Mouse (Mus musculus): ENCODE measurements around the gene Car2.

Gene Car2

GRCm38 (mm10) chr3:14878749-14879223 lies 7.3 kb upstream of the Car2 start:
- no peak for DNase-seq (ENCODE audit: low read depth, low spot score)

- no peak for DNase-seq (ENCODE audit: low read depth, low spot score)
Observed at GRCm38 (mm10) chr3:14879293-14879692, 6.8 kb upstream of the Car2 start.

- peak; percentile 79 for DNase-seq (ENCODE audit: low read depth, low spot score)
Observed at GRCm38 (mm10) chr3:14880277-14880676, 5.8 kb upstream of the Car2 start.

- no peak for DNase-seq (ENCODE audit: low read depth, low spot score)
Observed at GRCm38 (mm10) chr3:14882005-14882404, 4.1 kb upstream of the Car2 start.

GRCm38 (mm10) chr3:14882756-14883155 lies 3.3 kb upstream of the Car2 start:
- DNase-seq (ENCODE audit: low read depth, low spot score), result no peak

- no peak for DNase-seq (ENCODE audit: low read depth, low spot score)
Observed at GRCm38 (mm10) chr3:14884826-14885225, 1.2 kb upstream of the Car2 start.

GRCm38 (mm10) chr3:14887134-14887666 lies 1.1 kb downstream of the Car2 start:
- no peak for DNase-seq (ENCODE audit: low read depth, low spot score)

GRCm38 (mm10) chr3:14887686-14888295 lies 1.7 kb downstream of the Car2 start:
- no peak for DNase-seq (ENCODE audit: low read depth, low spot score)

- DNase-seq (ENCODE audit: low read depth, low spot score), result no peak
Observed at GRCm38 (mm10) chr3:14888549-14888948, 2.5 kb downstream of the Car2 start.

- no peak for DNase-seq (ENCODE audit: low read depth, low spot score)
Observed at GRCm38 (mm10) chr3:14889085-14889484, 3.0 kb downstream of the Car2 start.

- DNase-seq (ENCODE audit: low read depth, low spot score), result no peak
Observed at GRCm38 (mm10) chr3:14889716-14890409, 3.8 kb downstream of the Car2 start.

GRCm38 (mm10) chr3:14892991-14893390 lies 6.9 kb downstream of the Car2 start:
- DNase-seq (ENCODE audit: low read depth, low spot score), result no peak

GRCm38 (mm10) chr3:14893700-14894099 lies 7.6 kb downstream of the Car2 start:
- DNase-seq (ENCODE audit: low read depth, low spot score), result no peak

GRCm38 (mm10) chr3:14895333-14895732 lies 9.3 kb downstream of the Car2 start:
- no peak for DNase-seq (ENCODE audit: low read depth, low spot score)

GRCm38 (mm10) chr3:14897770-14898169 lies 11.7 kb downstream of the Car2 start:
- DNase-seq (ENCODE audit: low read depth, low spot score), result no peak

GRCm38 (mm10) chr3:14903380-14903779 lies 17.3 kb downstream of the Car2 start:
- no peak for DNase-seq (ENCODE audit: low read depth, low spot score)

- no peak for DNase-seq (ENCODE audit: low read depth, low spot score)
Observed at GRCm38 (mm10) chr3:14904165-14904564, 18.1 kb downstream of the Car2 start.

- no peak for DNase-seq (ENCODE audit: low read depth, low spot score)
Observed at GRCm38 (mm10) chr3:14907271-14907670, 21.2 kb downstream of the Car2 start.

- no peak for DNase-seq (ENCODE audit: low read depth, low spot score)
Observed at GRCm38 (mm10) chr3:14911992-14912582, 26.0 kb downstream of the Car2 start.

GRCm38 (mm10) chr3:14913774-14914173 lies 27.7 kb downstream of the Car2 start:
- no peak for DNase-seq (ENCODE audit: low read depth, low spot score)

- no peak for DNase-seq (ENCODE audit: low read depth, low spot score)
Observed at GRCm38 (mm10) chr3:14915355-14915754, 29.3 kb downstream of the Car2 start.

- DNase-seq (ENCODE audit: low read depth, low spot score), result no peak
Observed at GRCm38 (mm10) chr3:14917261-14917660, 31.2 kb downstream of the Car2 start.

GRCm38 (mm10) chr3:14944706-14945105 lies 58.6 kb downstream of the Car2 start:
- no peak for DNase-seq (ENCODE audit: low read depth, low spot score)

Measured in A20 (cell line).